Mouse (Mus musculus) brown adipose tissue, adult 24 weeks (tissue): ENCODE results near the gene Aars. TPM values are rescaled to one million over a fixed set of nuclear protein-coding genes. Genes with fewer than 3 reads are reported as not detected.

ENCODE experiments used
- H3K27ac ChIP-seq: fragments of 200-500 bp; replicated peaks from 2 replicates; pipeline ENCODE4 v1.5.1; 2012; ENCODE audit warnings: low read depth, mild to moderate bottlenecking, low read length
- H3K4me1 ChIP-seq: fragments of 200-500 bp; 2 replicates; pipeline ENCODE4 v1.6.1; 2012; ENCODE audit warnings: low read length, mixed read lengths; ENCODE audit not compliant: control insufficient read depth, insufficient read depth, insufficient read length
- H3K4me3 ChIP-seq: fragments of 200-500 bp; 2 replicates; pipeline ENCODE4 v1.5.1; 2012; ENCODE audit warnings: low read depth, mild to moderate bottlenecking, low read length, moderate library complexity; ENCODE audit not compliant: insufficient read depth
- polyA plus RNA-seq: library from polyadenylated mRNA; stranded (reverse); fragments of >200 nt; gene quantifications from 2 replicates; pipeline ENCODE4 v1.2.4, GENCODE M21; 2012; ENCODE audit not compliant: missing spikeins, insufficient read depth, insufficient read length

Aars gene
- polyA plus RNA-seq, 1 experiment, result 27.1 TPM

GRCm38 (mm10) chr8:111036591-111036990 lies 3.6 kb downstream of the Aars start:
- Histone ChIP-seq H3K27ac (no peak overlapping the region), H3K4me3 (no peak overlapping the region), H3K4me1 (no peaks in the 10 kb centered on the region)

DNA sequence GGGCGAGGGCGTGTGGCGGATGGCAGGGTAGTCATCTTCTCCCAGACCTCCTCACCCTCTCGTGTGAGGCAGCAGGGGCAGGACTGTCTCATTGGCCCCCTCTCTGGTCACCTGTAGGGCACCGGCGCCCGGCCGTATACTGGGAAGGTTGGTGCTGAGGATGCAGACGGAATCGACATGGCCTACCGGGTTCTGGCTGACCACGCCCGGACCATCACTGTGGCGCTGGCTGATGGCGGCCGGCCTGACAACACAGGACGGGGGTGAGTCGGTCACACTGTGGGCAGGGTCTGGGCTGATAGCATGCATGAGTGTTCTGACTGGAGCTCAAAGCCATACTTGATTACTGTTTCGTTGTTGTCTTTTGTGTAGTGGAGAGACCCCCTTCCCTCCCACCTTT lies 9.6 kb downstream of the Aars start:
- no peak overlapping the region for H3K4me3 ChIP-seq
- H3K27ac ChIP-seq, result no peak overlapping the region
- no peaks in the 10 kb centered on the region for H3K4me1 ChIP-seq

DNA sequence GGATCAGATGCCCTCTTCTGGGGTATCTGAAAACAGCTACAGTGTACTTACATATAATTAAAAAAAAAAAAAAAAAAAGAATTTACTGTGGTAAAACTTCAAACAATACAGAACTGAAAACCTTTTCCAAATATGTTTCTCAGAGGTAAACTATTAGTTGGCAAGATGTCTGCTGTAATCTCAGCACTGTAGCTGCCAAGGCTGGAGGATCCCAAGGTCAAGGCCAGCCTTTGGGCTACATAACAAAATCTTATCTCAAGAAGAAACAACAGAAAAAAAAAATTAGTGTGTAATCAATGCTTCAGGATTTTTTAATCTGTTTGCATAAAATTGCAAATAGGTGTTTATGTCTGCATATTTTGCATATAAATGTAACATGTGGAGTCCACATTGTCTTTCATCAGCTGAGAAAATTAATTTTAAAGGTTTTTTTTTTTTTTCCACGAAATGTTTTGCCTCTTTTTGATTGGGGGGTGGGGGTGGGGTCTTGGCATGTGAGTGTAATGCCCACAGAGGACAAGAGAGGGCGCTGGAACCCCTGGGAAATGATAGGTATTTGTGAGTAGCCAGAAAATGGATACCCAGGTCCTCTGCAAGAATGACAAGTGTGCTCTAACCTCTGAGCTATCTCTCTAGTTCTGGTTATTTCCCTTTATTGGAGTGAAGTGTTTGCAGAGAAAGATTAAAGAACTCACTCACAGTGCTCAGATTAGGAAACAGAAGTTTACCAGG lies 11.2 kb downstream of the Aars start:
- H3K27ac ChIP-seq, result no peak overlapping the region
- H3K4me3 ChIP-seq, result no peak overlapping the region
- H3K4me1 ChIP-seq, result no peaks in the 10 kb centered on the region

GRCm38 (mm10) chr8:111048694-111049093 lies 15.8 kb downstream of the Aars start:
- Histone ChIP-seq H3K4me1 (no peaks in the 10 kb centered on the region), H3K4me3 (no peak overlapping the region), H3K27ac (no peak overlapping the region)

DNA sequence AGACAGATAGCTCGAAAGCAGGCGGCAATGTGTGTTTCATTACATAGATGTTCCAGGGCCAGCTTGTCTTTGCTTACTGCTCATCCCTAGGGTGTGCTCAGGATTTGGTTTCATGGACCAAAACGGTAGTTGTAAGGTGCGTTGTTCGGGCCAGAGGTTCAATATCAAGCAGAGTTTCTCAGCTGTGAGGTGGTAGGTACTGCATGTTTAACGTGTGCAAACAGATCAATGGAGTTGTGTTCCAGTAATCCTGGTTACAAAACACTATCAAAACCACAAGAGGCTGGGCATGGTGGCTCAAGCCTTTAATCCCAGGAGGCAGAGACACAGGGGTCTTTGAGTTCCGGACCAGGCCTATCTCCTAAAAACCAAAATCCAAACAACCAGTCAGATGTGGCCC lies 16.2 kb downstream of the Aars start:
- no peak overlapping the region for H3K27ac ChIP-seq
- H3K4me3 ChIP-seq, result no peak overlapping the region
- H3K4me1 ChIP-seq, result no peaks in the 10 kb centered on the region

DNA sequence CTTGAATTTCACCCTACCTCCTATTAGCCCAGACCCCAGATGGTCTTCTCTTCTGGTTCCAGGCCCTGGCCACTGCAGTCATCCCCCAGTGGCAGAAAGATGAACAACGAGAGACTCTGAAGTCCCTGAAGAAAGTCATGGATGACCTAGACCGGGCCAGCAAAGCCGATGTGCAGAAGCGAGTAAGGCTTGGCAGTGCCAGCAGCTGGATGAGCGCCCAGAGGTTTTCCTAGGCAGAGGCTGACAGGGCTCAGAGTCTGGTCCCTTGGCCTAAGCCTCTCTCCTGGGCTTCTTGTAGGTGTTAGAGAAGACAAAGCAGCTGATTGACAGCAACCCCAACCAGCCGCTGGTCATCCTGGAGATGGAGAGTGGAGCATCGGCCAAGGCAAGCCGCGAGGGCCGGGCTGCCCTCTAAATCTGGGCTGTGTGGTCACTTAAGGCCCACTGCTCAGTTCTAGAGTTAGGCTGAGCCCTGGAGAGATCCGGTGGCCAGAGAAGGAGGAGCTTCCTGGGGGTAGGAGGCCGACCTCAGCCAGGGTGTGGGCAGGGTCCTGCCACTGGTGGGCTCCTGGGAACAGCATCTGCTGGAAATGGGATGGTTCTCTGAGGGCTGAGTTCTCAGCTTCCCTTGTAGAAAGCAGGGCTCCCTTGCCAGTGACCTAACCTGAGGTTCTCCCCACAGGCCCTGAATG lies 21.0 kb downstream of the Aars start:
- H3K27ac ChIP-seq, result no peak overlapping the region
- 0 out of 2 replicates have a peak, but pooled peaks cover 3% of the 10 kb centered on the region for H3K4me1 ChIP-seq
- no peak overlapping the region for H3K4me3 ChIP-seq

DNA sequence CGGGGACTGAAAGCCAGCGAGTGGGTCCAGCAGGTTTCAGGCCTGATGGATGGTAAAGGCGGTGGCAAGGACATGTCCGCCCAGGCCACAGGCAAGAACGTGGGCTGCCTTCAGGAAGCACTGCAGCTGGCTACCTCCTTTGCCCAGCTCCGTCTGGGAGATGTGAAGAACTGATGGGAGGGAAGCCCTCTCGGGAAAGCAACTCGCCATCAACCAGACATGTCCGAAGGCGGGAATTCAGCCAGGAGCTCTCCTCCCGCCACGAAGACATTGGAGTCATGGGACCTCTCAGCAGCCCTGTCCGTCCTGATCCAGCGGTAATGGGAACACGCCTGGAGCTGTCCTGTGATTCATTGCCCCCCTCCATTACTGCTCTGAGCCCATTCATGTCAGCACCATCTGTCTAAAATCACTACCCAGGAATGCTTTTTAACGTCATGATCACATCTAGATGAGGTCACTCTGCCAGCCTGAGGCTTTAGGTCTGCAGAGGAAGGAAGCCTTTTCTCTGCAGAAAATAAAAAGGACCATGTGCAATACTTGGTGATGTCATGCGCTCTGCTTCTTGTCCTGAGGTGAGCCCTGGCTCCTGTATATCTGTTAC lies 22.2 kb downstream of the Aars start:
- H3K4me1 ChIP-seq, result 0 out of 2 replicates have a peak, but pooled peaks cover 3% of the 10 kb centered on the region
- H3K27ac ChIP-seq, result no peak overlapping the region

DNA sequence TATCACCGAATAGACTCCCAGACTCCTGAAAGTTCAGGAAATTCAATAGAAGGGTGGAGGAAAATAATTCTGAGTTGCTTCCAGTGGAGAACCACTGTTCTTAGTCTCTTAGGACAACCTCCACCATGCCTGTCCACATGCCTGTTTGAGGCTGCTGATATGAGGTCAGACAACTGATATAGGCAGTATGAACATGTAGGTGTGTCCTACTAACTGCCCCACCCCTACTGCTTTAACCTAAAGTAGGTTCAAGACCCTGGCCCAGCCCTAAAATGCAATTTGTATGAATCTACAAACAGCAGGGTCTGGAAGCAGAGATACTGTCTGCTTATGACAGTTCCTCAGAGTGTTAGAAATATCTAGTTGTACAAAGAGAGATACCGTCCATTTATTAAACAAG lies 22.7 kb downstream of the Aars start:
- Histone ChIP-seq H3K4me3 (no peak overlapping the region), H3K27ac (no peak overlapping the region), H3K4me1 (0 out of 2 replicates have a peak, but pooled peaks cover 3% of the 10 kb centered on the region)

More for the DNA sequence above, 22.2 kb downstream of the Aars start:
- no peak overlapping the region for H3K4me3 ChIP-seq

DNA sequence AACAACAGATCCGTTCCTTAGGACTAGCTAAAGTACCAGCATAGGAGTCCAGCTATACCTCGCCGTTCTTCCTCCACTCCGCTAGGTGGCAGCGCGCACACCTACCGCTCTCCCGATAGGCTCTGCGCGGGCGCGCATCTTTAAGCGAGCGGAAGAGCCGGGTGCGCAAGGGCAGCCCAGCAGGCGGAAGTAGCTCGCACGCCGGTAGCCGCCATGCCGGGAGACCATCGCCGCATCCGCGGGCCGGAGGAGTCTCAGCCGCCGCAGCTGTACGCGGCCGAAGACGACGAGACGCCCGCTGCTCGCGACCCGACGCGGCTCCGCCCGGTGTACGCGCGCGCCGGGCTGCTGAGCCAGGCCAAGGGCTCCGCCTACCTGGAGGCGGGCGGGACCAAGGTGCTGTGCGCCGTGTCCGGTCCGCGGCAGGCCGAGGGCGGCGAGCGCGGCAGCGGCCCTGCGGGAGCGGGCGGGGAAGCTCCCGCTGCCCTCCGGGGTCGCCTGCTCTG lies 23.3 kb downstream of the Aars start, which contains the start of gene Exosc6:
Gene Exosc6, plus strand, starts transcription at position 182 of the 506 bp plus-strand sequence.
- peak within 1 kb of the TSS; percentile 64; the same call in 1 of the 2 replicates for H3K27ac ChIP-seq
- H3K4me3 ChIP-seq, result peak within 1 kb of the TSS; percentile 96
- 0 out of 2 replicates have a peak, but pooled peaks cover 3% of the 10 kb centered on the region for H3K4me1 ChIP-seq

GRCm38 (mm10) chr8:111056691-111057293 lies 23.8 kb downstream of the Aars start:
- H3K27ac ChIP-seq, result no peak overlapping the region
- H3K4me1 ChIP-seq, result 0 out of 2 replicates have a peak, but pooled peaks cover 3% of the 10 kb centered on the region
- H3K4me3 ChIP-seq, result peak overlapping the region; percentile 96

DNA sequence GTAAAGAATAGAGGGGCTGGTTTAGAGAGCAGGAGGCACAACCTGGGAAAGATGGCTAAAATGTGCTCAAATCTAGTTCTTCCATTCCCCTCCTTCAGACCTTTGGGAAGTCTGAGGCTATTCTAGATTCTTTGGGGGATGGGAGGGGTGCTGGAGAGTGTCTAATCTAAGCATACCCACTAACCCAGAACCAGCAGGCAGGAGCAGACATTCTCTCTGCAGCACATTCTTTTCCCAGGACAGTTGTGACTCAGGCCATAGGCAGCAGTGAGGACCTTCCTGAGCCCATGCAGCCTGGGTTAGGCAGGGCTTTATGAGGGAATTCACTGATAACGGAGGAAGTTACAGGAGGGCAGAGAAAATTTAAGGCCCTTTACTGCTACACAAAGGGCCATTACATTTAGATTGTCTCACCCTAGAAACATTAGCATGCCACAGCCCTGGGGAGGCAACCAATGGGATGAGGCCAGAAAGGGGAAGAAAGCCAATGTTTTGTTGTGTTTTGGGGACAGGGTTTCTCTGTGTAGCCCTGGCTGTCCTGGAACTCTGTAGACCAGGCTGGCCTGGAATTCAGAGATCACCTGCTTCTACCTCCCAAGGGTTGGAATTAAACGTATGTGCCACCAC lies 26.1 kb downstream of the Aars start:
- Histone ChIP-seq H3K27ac (no peak overlapping the region), H3K4me3 (no peak overlapping the region), H3K4me1 (0 out of 2 replicates have a peak, but pooled peaks cover 3% of the 10 kb centered on the region)

GRCm38 (mm10) chr8:111061688-111062071 lies 28.7 kb downstream of the Aars start:
- H3K4me1 ChIP-seq, result 0 out of 2 replicates have a peak, but pooled peaks cover 3% of the 10 kb centered on the region
- H3K27ac ChIP-seq, result no peak overlapping the region
- peak overlapping the region; percentile 77 for H3K4me3 ChIP-seq

DNA sequence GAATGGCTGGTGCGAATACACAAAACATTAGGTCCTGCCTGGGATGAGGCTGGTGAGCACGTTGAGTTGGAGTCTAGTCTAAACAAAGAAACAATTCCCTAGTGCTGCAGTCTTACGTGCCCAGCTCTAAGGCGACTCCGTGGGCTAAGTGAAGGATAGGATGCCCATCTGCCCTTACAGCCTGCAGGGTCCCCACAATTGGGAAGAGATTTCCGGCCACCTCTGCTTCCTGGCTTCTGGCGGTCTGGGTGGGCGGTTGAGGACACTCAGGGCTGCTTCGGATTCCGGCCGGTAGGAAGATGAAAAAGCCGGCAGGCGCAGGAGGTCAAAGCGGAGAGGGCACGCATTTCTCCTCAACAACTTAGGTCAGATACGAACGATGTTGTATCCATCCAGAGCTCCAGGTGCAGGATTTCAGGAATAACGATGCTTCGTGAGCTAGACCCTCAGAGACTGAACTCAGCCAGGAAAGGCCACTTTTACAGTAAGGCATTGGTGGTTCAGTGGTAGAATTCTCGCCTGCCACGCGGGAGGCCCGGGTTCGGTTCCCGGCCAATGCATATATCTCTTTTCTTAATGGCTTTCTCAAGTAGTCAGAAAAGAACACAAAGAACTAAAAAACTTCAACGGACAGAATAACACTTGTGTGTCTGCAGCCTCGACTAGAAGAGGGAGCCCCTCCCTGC lies 29.3 kb downstream of the Aars start:
- peak overlapping the region; percentile 77 for H3K4me3 ChIP-seq
- H3K27ac ChIP-seq, result no peak overlapping the region
- H3K4me1 ChIP-seq, result 0 out of 2 replicates have a peak, but pooled peaks cover under 1% of the 10 kb centered on the region

DNA sequence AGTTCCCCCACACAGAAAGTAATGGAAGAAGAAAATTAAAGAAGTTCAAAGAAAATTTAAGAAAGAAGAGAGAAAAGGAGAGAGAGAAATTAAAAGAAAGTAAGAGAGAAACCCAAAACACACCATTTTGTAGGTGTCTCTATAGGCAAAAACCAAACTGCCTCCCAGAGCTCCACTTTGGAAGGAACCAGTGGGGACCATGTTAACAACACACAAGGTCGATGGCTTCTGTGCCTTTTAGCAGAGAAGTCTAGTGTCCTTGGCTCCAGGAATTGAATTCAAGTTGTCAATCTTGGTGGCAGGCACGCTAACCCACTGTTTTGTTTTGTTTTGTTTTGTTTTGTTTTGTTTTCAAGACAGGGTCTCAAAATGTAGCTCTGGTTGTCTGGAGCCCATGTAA lies 29.9 kb downstream of the Aars start:
- H3K27ac ChIP-seq, result no peak overlapping the region
- no peaks in the 10 kb centered on the region for H3K4me1 ChIP-seq
- no peak overlapping the region for H3K4me3 ChIP-seq
